Mouse (Mus musculus) forebrain, embryonic 14.5 days (tissue): ENCODE results near the gene Thra. TPM values are rescaled to one million over a fixed set of nuclear protein-coding genes. Genes with fewer than 3 reads are reported as not detected.

ENCODE experiments used
- ATAC-seq: fragments of 200-750 bp; cut with Nextera tagmentation; 2 replicates; pipeline ENCODE4 v1.8.0; 2017; ENCODE audit warnings: mild to moderate bottlenecking, moderate library complexity
- DNase-seq: peaks from one replicate; pipeline ENCODE4 v3.0.0-alpha.2; 2015; ENCODE audit warnings: low spot score
- H3K27ac ChIP-seq: fragments of 300-500 bp; sonication (generic); 2 replicates; pipeline ENCODE4 v1.5.1; 2014; ENCODE audit warnings: low read depth, mild to moderate bottlenecking, control low read depth, low read length, moderate library complexity
- H3K27me3 ChIP-seq: fragments of 300-500 bp; sonication (generic); replicated peaks from 2 replicates; pipeline ENCODE4 v1.6.1; 2014; ENCODE audit warnings: low read length, control low read depth, mixed read lengths; ENCODE audit not compliant: control insufficient read depth, insufficient read depth
- H3K36me3 ChIP-seq: fragments of 300-500 bp; sonication (generic); 2 replicates; pipeline ENCODE4 v1.6.1; 2014; ENCODE audit warnings: low read length, control low read depth; ENCODE audit not compliant: control insufficient read depth, insufficient read depth
- H3K4me1 ChIP-seq: fragments of 300-500 bp; sonication (generic); 2 replicates; pipeline ENCODE4 v1.6.1; 2014; ENCODE audit warnings: antibody characterized with exemption, low read length, control low read depth; ENCODE audit not compliant: control insufficient read depth, insufficient read depth
- H3K4me2 ChIP-seq: fragments of 300-500 bp; sonication (generic); 2 replicates; pipeline ENCODE4 v1.6.1; 2014; ENCODE audit warnings: mild to moderate bottlenecking, control low read depth, low read length
- H3K4me3 ChIP-seq: fragments of 300-500 bp; sonication (generic); 2 replicates; pipeline ENCODE4 v1.5.1; 2014; ENCODE audit warnings: low read depth, low read length, control low read depth
- H3K9ac ChIP-seq: fragments of 300-500 bp; sonication (generic); 2 replicates; pipeline ENCODE4 v1.6.1; 2014; ENCODE audit warnings: mild to moderate bottlenecking, low read length, control low read depth, moderate library complexity
- H3K9me3 ChIP-seq: fragments of 300-500 bp; sonication (generic); replicated peaks from 2 replicates; pipeline ENCODE4 v1.6.1; 2016; ENCODE audit warnings: low read length, control low read depth, mixed read lengths; ENCODE audit not compliant: control insufficient read depth
- WGBS: fragments of 180-500 bp; shearing (Covaris S2); extraction: QIAGEN DNeasy Blood & Tissue Kit; methylation state at CpG from one replicate; pipeline ENCODE4 v1.1.7; 2014; 5-methylcytosine and 5-hydroxymethylcytosine counted together
- polyA plus RNA-seq: library from polyadenylated mRNA; unstranded; fragments of >200 nt; fragmentation: Nextera tagmentation; extraction: Ambion mirVana; gene quantifications from 2 replicates; pipeline ENCODE4 v1.2.1, GENCODE M21; 2014

The Thra gene
- polyA plus RNA-seq, 1 experiment from 2014 or later: 164 TPM

GRCm38 (mm10) chr11:98746855-98747693, 6.6 kb downstream of the Thra start:
- no peaks in the 10 kb centered on the region for H3K27me3 ChIP-seq
- H3K4me3 ChIP-seq: peak overlapping the region; percentile 20
- peak; percentile 70 for ATAC-seq
- peak overlapping the region; percentile 84 for H3K4me2 ChIP-seq
- peak overlapping the region; percentile 54 for H3K9ac ChIP-seq
- 0 out of 2 replicates have a peak, but pooled peaks cover under 1% of the 10 kb centered on the region for H3K36me3 ChIP-seq
- H3K27ac ChIP-seq: peak overlapping the region; percentile 94
- 10% methylated on average over 19 of the region's 19 CpGs for WGBS
- H3K4me1 ChIP-seq: peaks cover 88% of the 10 kb centered on the region
- peak; percentile 96 for DNase-seq
- H3K9me3 ChIP-seq: no peaks in the 10 kb centered on the region

- H3K9me3 ChIP-seq: no peaks in the 10 kb centered on the region
- H3K36me3 ChIP-seq: peaks cover 7% of the 10 kb centered on the region; the same call in 1 of the 2 replicates
- H3K27ac ChIP-seq: peak overlapping the region; percentile 94
- H3K4me1 ChIP-seq: peaks cover 90% of the 10 kb centered on the region
- DNase-seq (peak; percentile 61), ATAC-seq (no peak)
- peak overlapping the region; percentile 59 for H3K4me2 ChIP-seq
- H3K9ac ChIP-seq: peak overlapping the region; percentile 55
- H3K4me3 ChIP-seq: peak overlapping the region; percentile 22
- 16% methylated on average over 6 of the region's 6 CpGs for WGBS
- no peaks in the 10 kb centered on the region for H3K27me3 ChIP-seq
Measured at GRCm38 (mm10) chr11:98747804-98748505, 7.5 kb downstream of the Thra start.

- H3K27ac ChIP-seq: peak overlapping the region; percentile 94
- peaks cover 14% of the 10 kb centered on the region for H3K36me3 ChIP-seq
- H3K9ac ChIP-seq: peak overlapping the region; percentile 55
- H3K4me2 ChIP-seq: peak overlapping the region; percentile 59
- no peaks in the 10 kb centered on the region for H3K27me3 ChIP-seq
- peaks cover 83% of the 10 kb centered on the region for H3K4me1 ChIP-seq
- DNase-seq: peak; percentile 85
- peak overlapping the region; percentile 22; the same call in 1 of the 2 replicates for H3K4me3 ChIP-seq
- ATAC-seq: peak; percentile 36
- H3K9me3 ChIP-seq: no peaks in the 10 kb centered on the region
- WGBS: 12% methylated on average over 15 of the region's 15 CpGs
Measured at GRCm38 (mm10) chr11:98748506-98749416, 8.3 kb downstream of the Thra start.

GRCm38 (mm10) chr11:98749716-98750115, 9.3 kb downstream of the Thra start:
- Histone ChIP-seq H3K27me3 (no peaks in the 10 kb centered on the region), H3K9me3 (no peaks in the 10 kb centered on the region), H3K4me2 (peak overlapping the region; percentile 59), H3K4me3 (peak overlapping the region; percentile 8), H3K36me3 (peaks cover 22% of the 10 kb centered on the region), H3K27ac (peak overlapping the region; percentile 94), H3K4me1 (peaks cover 74% of the 10 kb centered on the region), H3K9ac (peak overlapping the region; percentile 55)
- DNase-seq (peak; percentile 91), ATAC-seq (peak; percentile 40)
- 0% methylated on average over 5 of the region's 5 CpGs for WGBS

GRCm38 (mm10) chr11:98750351-98751201, 10.1 kb downstream of the Thra start:
- 0 out of 2 replicates have a peak overlapping the region, but pooled peaks have one; percentile 4 for H3K4me3 ChIP-seq
- ATAC-seq (peak; percentile 56), DNase-seq (peak; percentile 93)
- H3K4me1 ChIP-seq: peaks cover 67% of the 10 kb centered on the region
- H3K9ac ChIP-seq: peak overlapping the region; percentile 55
- peaks cover 28% of the 10 kb centered on the region for H3K36me3 ChIP-seq
- peak overlapping the region; percentile 59 for H3K4me2 ChIP-seq
- no peaks in the 10 kb centered on the region for H3K9me3 ChIP-seq
- H3K27ac ChIP-seq: peak overlapping the region; percentile 94
- WGBS: 9% methylated on average over 17 of the region's 17 CpGs
- H3K27me3 ChIP-seq: no peaks in the 10 kb centered on the region

- peaks cover 59% of the 10 kb centered on the region for H3K4me1 ChIP-seq
- peaks cover 36% of the 10 kb centered on the region for H3K36me3 ChIP-seq
- 0 out of 2 replicates have a peak overlapping the region, but pooled peaks have one; percentile 4 for H3K4me3 ChIP-seq
- no peaks in the 10 kb centered on the region for H3K9me3 ChIP-seq
- 25% methylated on average over 6 of the region's 6 CpGs for WGBS
- no peaks in the 10 kb centered on the region for H3K27me3 ChIP-seq
- peak; percentile 27 for ATAC-seq
- no peak for DNase-seq
- H3K27ac ChIP-seq: peak overlapping the region; percentile 94
- peak overlapping the region; percentile 59 for H3K4me2 ChIP-seq
- peak overlapping the region; percentile 55 for H3K9ac ChIP-seq
Measured at GRCm38 (mm10) chr11:98751221-98751782, 10.9 kb downstream of the Thra start.

- no peaks in the 10 kb centered on the region for H3K9me3 ChIP-seq
- ATAC-seq (no peak), DNase-seq (no peak)
- 86% methylated on average over 10 of the region's 10 CpGs for WGBS
- H3K4me1 ChIP-seq: peaks cover 49% of the 10 kb centered on the region
- 0 out of 2 replicates have a peak overlapping the region, but pooled peaks have one; percentile 17 for H3K27ac ChIP-seq
- peaks cover 49% of the 10 kb centered on the region for H3K36me3 ChIP-seq
- H3K27me3 ChIP-seq: no peaks in the 10 kb centered on the region
- no peak overlapping the region for H3K4me2 ChIP-seq
- peak overlapping the region; percentile 21; the same call in 1 of the 2 replicates for H3K9ac ChIP-seq
- H3K4me3 ChIP-seq: no peak overlapping the region
Measured at GRCm38 (mm10) chr11:98752562-98753140, 12.2 kb downstream of the Thra start.
